8 mouse cellular contexts compared by ENCODE assay signal in the genomic region with DNA sequence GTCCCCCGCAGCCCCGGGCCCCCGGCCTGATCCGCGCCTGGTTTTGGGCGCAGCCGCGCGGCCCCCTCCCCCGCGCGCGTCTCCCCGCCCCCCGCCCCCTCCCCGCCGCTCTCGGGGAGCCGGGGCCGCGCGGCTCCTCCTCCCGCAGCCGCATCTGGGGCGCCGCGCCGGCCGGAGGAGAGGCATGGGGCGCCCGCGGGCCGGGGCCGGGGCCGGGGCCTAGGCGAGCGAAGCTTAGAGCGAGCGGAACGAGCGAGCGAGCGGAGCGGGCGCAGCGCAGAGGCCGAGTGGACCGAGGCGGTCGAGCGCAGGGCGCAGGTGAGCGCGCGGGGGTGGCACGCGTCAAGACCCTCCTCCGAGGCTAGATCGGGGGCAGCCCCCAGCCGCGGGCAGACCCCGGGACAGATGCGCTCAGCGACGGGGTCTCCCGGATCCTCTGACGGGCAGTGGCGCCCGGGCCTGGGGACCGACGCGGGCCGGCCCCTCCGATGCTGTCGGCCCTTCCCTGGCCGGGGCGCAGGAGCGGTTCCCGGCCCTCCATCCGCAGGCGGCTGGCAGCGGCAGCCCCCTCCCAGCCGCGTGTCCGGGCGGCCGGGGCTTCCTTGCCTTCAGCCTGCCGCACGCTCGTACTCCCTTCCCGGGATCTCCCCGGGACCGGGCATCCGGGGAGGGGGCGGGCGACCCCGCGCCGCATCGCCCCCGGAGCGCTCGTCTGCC. TPM values are rescaled to one million over a fixed set of nuclear protein-coding genes. Genes with fewer than 3 reads are reported as not detected.
DNase-seq lines count a peak whose midpoint lies in the region; ATAC-seq lines count a peak whose summit lies in the region.

A gene (plus strand): TSS at position 165 of the 717 bp plus-strand sequence.

- H3K4me1 ChIP-seq in forebrain, embryonic 11.5 days (replicated peaks; ENCODE audit: control insufficient read depth, insufficient read depth, low read length): peaks cover 7% of the 10 kb centered on the region

- peak within 1 kb of the TSS; percentile 69 for H3K4me3 ChIP-seq in forebrain, embryonic 11.5 days (ENCODE audit: low read depth, low read length)

- peak; percentile 61 for DNase-seq in right cerebral cortex, postnatal 25 days
- no peak for DNase-seq in right cerebral cortex, adult 18-20 months
- DNase-seq in adrenal gland, postnatal 4 days (ENCODE audit: low spot score in 2 of 2): no peak
- peak; percentile 75 for DNase-seq in forebrain, embryonic 11.5 days (ENCODE audit: low spot score)
- DNase-seq in heart, postnatal 25 days (ENCODE audit: low spot score): no peak
- DNase-seq in left cerebral cortex, postnatal 25 days (ENCODE audit: low spot score in 2 of 2): peak; percentile 20 to 55
- peak; percentile 70 for DNase-seq in neural tube, embryonic 10.5 days (ENCODE audit: extremely low spot score, low spot score)
- DNase-seq in spleen, postnatal 36 days (ENCODE audit: low spot score in 2 of 2): no peak

- no peaks in the 10 kb centered on the region for H3K9me3 ChIP-seq in forebrain, embryonic 11.5 days (ENCODE audit: control insufficient read depth, low read length)

- intact Hi-C loops in heart, postnatal 25 days (cut with DNase I): loop anchor here (2.0 kb wide), 1 partner anchor 91 kb away; no protein-coding TSS in a partner anchor
- intact Hi-C loops in left cerebral cortex, postnatal 25 days (cut with DNase I): loop anchor here (1.0 to 5.0 kb wide), 3 partner anchors 28 to 91 kb away; no protein-coding TSS in a partner anchor

- H3K9ac ChIP-seq in forebrain, embryonic 11.5 days (ENCODE audit: low read length): peak within 1 kb of the TSS; percentile 66

- H3K27me3 ChIP-seq in forebrain, embryonic 11.5 days (ENCODE audit: control insufficient read depth, insufficient read depth, low read length): peaks cover 22% of the 10 kb centered on the region

- peak within 1 kb of the TSS; percentile 100 for H3K4me2 ChIP-seq in forebrain, embryonic 11.5 days (ENCODE audit: low read depth, low read length, severe bottlenecking)

- H3K36me3 ChIP-seq in forebrain, embryonic 11.5 days (ENCODE audit: control insufficient read depth, insufficient read depth, low read length): no peaks in the 10 kb centered on the region

- ATAC-seq in forebrain, embryonic 11.5 days (replicated peaks; ENCODE audit: low FRiP score): peak; percentile 79

- under 1% methylated on average over 70 of the region's 103 CpGs for WGBS in forebrain, embryonic 11.5 days

- H3K27ac ChIP-seq in forebrain, embryonic 11.5 days (ENCODE audit: low read depth, low read length): no peak within 1 kb of the TSS; the same call in 1 of the 2 replicates

RNA-seq across cellular contexts. Expression of the gene that starts here (rescaled TPM):
- total RNA-seq in adrenal gland, postnatal 4 days (2021): 10 to 100 TPM; 52.4 to 53.9 TPM
- 140 and 163 TPM in 2 replicates for polyA plus RNA-seq in forebrain, embryonic 11.5 days (2014; fragmentation: Nextera tagmentation; extraction: Ambion mirVana)
- total RNA-seq in heart, postnatal 25 days (2021): 10 to 100 TPM; 30.1 to 41.8 TPM
- 100 to 1,000 TPM; 223 to 241 TPM for total RNA-seq in left cerebral cortex, postnatal 25 days (2021)

Comparison
In these comparisons a context has a peak if more than half of its experiments do, and no peak if none do; other contexts are left out.
1. RNA of the gene that starts here (total RNA-seq): 223 to 241 TPM in left cerebral cortex, postnatal 25 days; 52.4 to 53.9 TPM in adrenal gland, postnatal 4 days and 30.1 to 41.8 TPM in heart, postnatal 25 days; every median in the first group is over 4 times any median in the second.
2. DNase-seq: peak in right cerebral cortex, postnatal 25 days (single experiment), forebrain, embryonic 11.5 days (single experiment), left cerebral cortex, postnatal 25 days (2 of 2) and neural tube, embryonic 10.5 days (single experiment); none in right cerebral cortex, adult 18-20 months (single experiment), adrenal gland, postnatal 4 days (0 of 2), heart, postnatal 25 days (single experiment) and spleen, postnatal 36 days (0 of 2).